Comparison of ENCODE assay signal across 10 mouse cellular contexts in genomic region chr11:100947548-100947947, GRCm38 (mm10). TPM values are rescaled to one million over a fixed set of nuclear protein-coding genes. Genes with fewer than 3 reads are reported as not detected.
DNase-seq lines count a peak whose midpoint lies in the region; ATAC-seq and TF ChIP-seq lines count a peak whose summit lies in the region.
"Had no signal": no experiment of that assay in that cellular context is flagged by ENCODE, and none has a peak within 500 bp of the region (broad histone marks: within the 10 kb centered on the region; RNA-seq: fewer than 3 reads in every experiment).

No protein-coding gene starts in this region.

- H3K9me3 ChIP-seq in heart, embryonic 13.5 days = peaks cover 3% of the 10 kb centered on the region; the same call in 1 of the 2 replicates
- no peaks in the 10 kb centered on the region for H3K9me3 ChIP-seq in heart, embryonic 10.5 days
- no peaks in the 10 kb centered on the region for H3K9me3 ChIP-seq in limb, embryonic 10.5 days (replicated peaks)
- peaks cover 7% of the 10 kb centered on the region; the same call in 1 of the 2 replicates for H3K9me3 ChIP-seq in hindbrain, embryonic 12.5 days (replicated peaks)
- H3K9me3 ChIP-seq: forebrain, embryonic 12.5 days; limb, embryonic 13.5 days had no signal

- peak overlapping the region; percentile 66; the same call in 1 of the 2 replicates for H3K27ac ChIP-seq in heart, embryonic 13.5 days (replicated peaks)
- no peak overlapping the region for H3K27ac ChIP-seq in heart, embryonic 10.5 days
- H3K27ac ChIP-seq in liver, adult 2 months (replicated peaks; ENCODE audit: insufficient read depth, low read depth, low read length) = no peak overlapping the region
- H3K27ac ChIP-seq in limb, embryonic 10.5 days = no peak overlapping the region
- H3K27ac ChIP-seq in hindbrain, embryonic 12.5 days = no peak overlapping the region
- H3K27ac ChIP-seq: forebrain, embryonic 12.5 days; limb, embryonic 13.5 days had no signal

- ATAC-seq in heart, embryonic 13.5 days (ENCODE audit: extremely low read depth, insufficient number of reproducible peaks, low FRiP score, low TSS enrichment) = no peak
- ATAC-seq in hindbrain, embryonic 12.5 days (ENCODE audit: low FRiP score) = no peak

- no peaks in the 10 kb centered on the region for H3K27me3 ChIP-seq in heart, embryonic 13.5 days (replicated peaks)
- H3K27me3 ChIP-seq in heart, embryonic 10.5 days (ENCODE audit: insufficient read depth, poor library complexity, severe bottlenecking) = no peaks in the 10 kb centered on the region
- H3K27me3 ChIP-seq in liver, adult 2 months (ENCODE audit: control insufficient read depth, insufficient read depth, low read length) = no peaks in the 10 kb centered on the region
- H3K27me3 ChIP-seq in limb, embryonic 10.5 days (ENCODE audit: low read depth, poor library complexity, severe bottlenecking) = no peaks in the 10 kb centered on the region
- no peaks in the 10 kb centered on the region for H3K27me3 ChIP-seq in hindbrain, embryonic 12.5 days
- H3K27me3 ChIP-seq: limb, embryonic 13.5 days had no signal

- H3K4me3 ChIP-seq in heart, embryonic 13.5 days = no peak overlapping the region
- H3K4me3 ChIP-seq in heart, embryonic 10.5 days = no peak overlapping the region
- no peak overlapping the region for H3K4me3 ChIP-seq in liver, adult 2 months (ENCODE audit: insufficient read depth, low read depth, low read length)
- no peak overlapping the region for H3K4me3 ChIP-seq in limb, embryonic 10.5 days
- no peak overlapping the region for H3K4me3 ChIP-seq in hindbrain, embryonic 12.5 days
- H3K4me3 ChIP-seq: forebrain, embryonic 12.5 days; limb, embryonic 13.5 days had no signal

- H3K79me2 ChIP-seq in liver, adult 2 months (ENCODE audit: control insufficient read depth, insufficient read depth, low read length) = no peaks in the 10 kb centered on the region

- peak; percentile 41; the same call in 1 of the 2 replicates for TF ChIP-seq CTCF in liver, adult 2 months (IDR thresholded peaks at IDR 0.05; ENCODE audit: low read depth, low read length)

- H3K4me2 ChIP-seq in heart, embryonic 13.5 days = no peak overlapping the region
- no peak overlapping the region for H3K4me2 ChIP-seq in hindbrain, embryonic 12.5 days (replicated peaks)
- H3K4me2 ChIP-seq: forebrain, embryonic 12.5 days; limb, embryonic 13.5 days had no signal

- H3K9ac ChIP-seq in heart, embryonic 13.5 days = no peak overlapping the region
- no peak overlapping the region for H3K9ac ChIP-seq in liver, adult 2 months (ENCODE audit: low read depth, low read length)
- no peak overlapping the region for H3K9ac ChIP-seq in hindbrain, embryonic 12.5 days
- H3K9ac ChIP-seq: forebrain, embryonic 12.5 days; limb, embryonic 13.5 days had no signal

- H3K36me3 ChIP-seq in heart, embryonic 13.5 days = no peaks in the 10 kb centered on the region
- no peaks in the 10 kb centered on the region for H3K36me3 ChIP-seq in heart, embryonic 10.5 days
- no peaks in the 10 kb centered on the region for H3K36me3 ChIP-seq in liver, adult 2 months (ENCODE audit: control insufficient read depth, insufficient read depth, low read length)
- H3K36me3 ChIP-seq in limb, embryonic 10.5 days = no peaks in the 10 kb centered on the region
- 0 out of 2 replicates have a peak, but pooled peaks cover 2% of the 10 kb centered on the region for H3K36me3 ChIP-seq in hindbrain, embryonic 12.5 days
- H3K36me3 ChIP-seq: forebrain, embryonic 12.5 days; limb, embryonic 13.5 days had no signal

- DNase-seq in heart, embryonic 10.5 days (ENCODE audit: low spot score) = no peak
- peak; percentile 41 for DNase-seq in thymus, postnatal 14 days
- DNase-seq in thymus, adult 18-20 months = no peak
- DNase-seq in liver, adult 2 months (ENCODE audit: extremely low read depth, low read depth, low spot score) = peak; percentile 32
- no peak for DNase-seq in ovary, postnatal 14 days (ENCODE audit: low spot score)
- no peak for DNase-seq in limb, embryonic 10.5 days (ENCODE audit: low spot score)

- no peak for TF ChIP-seq POLR2A in liver, adult 2 months (IDR thresholded peaks at IDR 0.05; ENCODE audit: extremely low read depth, insufficient read depth, low read length)

- peaks cover 31% of the 10 kb centered on the region for H3K4me1 ChIP-seq in heart, embryonic 13.5 days
- peaks cover 14% of the 10 kb centered on the region for H3K4me1 ChIP-seq in heart, embryonic 10.5 days
- no peaks in the 10 kb centered on the region for H3K4me1 ChIP-seq in liver, adult 2 months (ENCODE audit: control insufficient read depth, insufficient read depth, low read length)
- H3K4me1 ChIP-seq in limb, embryonic 10.5 days = no peaks in the 10 kb centered on the region
- H3K4me1 ChIP-seq in hindbrain, embryonic 12.5 days = peaks cover 3% of the 10 kb centered on the region; the same call in 1 of the 2 replicates
- H3K4me1 ChIP-seq: limb, embryonic 13.5 days had no signal

RNA-seq across cellular contexts. Expression of gene Stat3, which starts 8.2 kb away (rescaled TPM):
- polyA plus RNA-seq in heart, embryonic 13.5 days (2015; fragmentation: Nextera tagmentation; extraction: Ambion mirVana) = 41.8 and 42.9 TPM in 2 replicates
- 33.7 and 41.5 TPM in 2 replicates for polyA plus RNA-seq in heart, embryonic 10.5 days (2016; fragmentation: Nextera tagmentation; extraction: Ambion mirVana)
- total RNA-seq in liver, adult 2 months (2014; rRNA removed) = 58.5 and 76.4 TPM in 2 replicates
- polyA plus RNA-seq in liver, adult 2 months (2012; rRNA removed) = 48.7 and 60.4 TPM in 2 replicates
- polyA plus RNA-seq in limb, embryonic 10.5 days (2016; fragmentation: Nextera tagmentation; extraction: Ambion mirVana) = 20.7 and 30.2 TPM in 2 replicates
- polyA plus RNA-seq in hindbrain, embryonic 12.5 days (2016; fragmentation: Nextera tagmentation; extraction: Ambion mirVana) = 41.4 and 47.4 TPM in 2 replicates

RNA-seq across cellular contexts. Expression of gene Cavin1, which starts 23.1 kb away (rescaled TPM):
- polyA plus RNA-seq in heart, embryonic 13.5 days (2015; fragmentation: Nextera tagmentation; extraction: Ambion mirVana) = 348 and 370 TPM in 2 replicates
- polyA plus RNA-seq in heart, embryonic 10.5 days (2016; fragmentation: Nextera tagmentation; extraction: Ambion mirVana) = 139 and 252 TPM in 2 replicates
- 3.8 and 4.1 TPM in 2 replicates for total RNA-seq in liver, adult 2 months (2014; rRNA removed)
- polyA plus RNA-seq in liver, adult 2 months (2012; rRNA removed) = 3.9 and 4.0 TPM in 2 replicates
- polyA plus RNA-seq in limb, embryonic 10.5 days (2016; fragmentation: Nextera tagmentation; extraction: Ambion mirVana) = 21.9 and 24.6 TPM in 2 replicates
- polyA plus RNA-seq in hindbrain, embryonic 12.5 days (2016; fragmentation: Nextera tagmentation; extraction: Ambion mirVana) = 51.4 and 63.2 TPM in 2 replicates

Comparison
In these comparisons a context has a peak if more than half of its experiments do, and no peak if none do; other contexts are left out.
1. DNase-seq: peak in thymus, postnatal 14 days (single experiment) and liver, adult 2 months (single experiment); none in heart, embryonic 10.5 days (single experiment), thymus, adult 18-20 months (0 of 2), ovary, postnatal 14 days (single experiment) and limb, embryonic 10.5 days (single experiment).